Mouse (Mus musculus) liver, adult 2 months (tissue): ENCODE measurements around the gene Olfr670. TPM values are rescaled to one million over a fixed set of nuclear protein-coding genes. Genes with fewer than 3 reads are reported as not detected.
"Not testable (repeated sequence)": the region's sequence is repeated elsewhere in the genome, so short reads cannot be mapped to it uniquely, and the experiment has no call there.

ENCODE experiments used
- DNase-seq: peaks from one replicate; pipeline ENCODE4 v3.0.0-alpha.2; 2011; ENCODE audit warnings: low read depth, low spot score; ENCODE audit errors: extremely low read depth
- H3K27ac ChIP-seq: fragments of 200-500 bp; replicated peaks from 2 replicates; pipeline ENCODE4 v1.5.1; 2012; ENCODE audit warnings: low read depth, mild to moderate bottlenecking, control low read depth, inconsistent platforms, low read length; ENCODE audit not compliant: insufficient read depth
- H3K27me3 ChIP-seq: fragments of 200-500 bp; 2 replicates; pipeline ENCODE4 v1.6.1; 2012; ENCODE audit warnings: mild to moderate bottlenecking, moderate library complexity, low read length, inconsistent platforms; ENCODE audit not compliant: control insufficient read depth, insufficient read depth
- H3K36me3 ChIP-seq: fragments of 200-500 bp; 2 replicates; pipeline ENCODE4 v1.6.1; 2012; ENCODE audit warnings: low read length, inconsistent platforms; ENCODE audit not compliant: control insufficient read depth, insufficient read depth
- H3K4me1 ChIP-seq: fragments of 200-500 bp; 2 replicates; pipeline ENCODE4 v1.6.1; 2011; ENCODE audit warnings: low read length; ENCODE audit not compliant: control insufficient read depth, insufficient read depth
- H3K4me3 ChIP-seq: fragments of 200-500 bp; 2 replicates; pipeline ENCODE4 v1.5.1; 2011; ENCODE audit warnings: low read depth, mild to moderate bottlenecking, control low read depth, low read length, moderate library complexity; ENCODE audit not compliant: insufficient read depth
- H3K79me2 ChIP-seq: fragments of 200-500 bp; 2 replicates; pipeline ENCODE4 v1.6.1; 2012; ENCODE audit warnings: inconsistent platforms, mild to moderate bottlenecking, low read length, moderate library complexity; ENCODE audit not compliant: control insufficient read depth, insufficient read depth
- H3K9ac ChIP-seq: fragments of 200-500 bp; 2 replicates; pipeline ENCODE4 v1.6.1; 2012; ENCODE audit warnings: low read depth, mild to moderate bottlenecking, control low read depth, inconsistent platforms, low read length
- CTCF ChIP-seq: fragments of 200-500 bp; IDR thresholded peaks from 2 replicates; pipeline ENCODE4 v1.5.1; 2011; ENCODE audit warnings: low read depth, low read length, control low read depth
- POLR2A ChIP-seq: fragments of 200-500 bp; IDR thresholded peaks from 2 replicates; pipeline ENCODE4 v1.6.1; 2011; ENCODE audit warnings: low read length, control low read depth; ENCODE audit not compliant: insufficient read depth; ENCODE audit errors: extremely low read depth
- WGBS: fragments of 180-500 bp; shearing (Covaris S2); methylation state at CpG from one replicate; pipeline ENCODE4 v1.1.7; 2018; 5-methylcytosine and 5-hydroxymethylcytosine counted together
- polyA plus RNA-seq: library from polyadenylated mRNA; depleted of rRNA; stranded (reverse); fragments of >200 nt; gene quantifications from 2 replicates; pipeline ENCODE4 v1.2.3, GENCODE M21; 2012; rRNA removed
- total RNA-seq: library from RNA; depleted of rRNA; stranded (reverse); fragments of >200 nt; gene quantifications from 2 replicates; pipeline ENCODE4 v1.2.3, GENCODE M21; 2014; rRNA removed

The Olfr670 gene
- not detected in 2 replicates for total RNA-seq
- not detected in 2 replicates for polyA plus RNA-seq

DNA sequence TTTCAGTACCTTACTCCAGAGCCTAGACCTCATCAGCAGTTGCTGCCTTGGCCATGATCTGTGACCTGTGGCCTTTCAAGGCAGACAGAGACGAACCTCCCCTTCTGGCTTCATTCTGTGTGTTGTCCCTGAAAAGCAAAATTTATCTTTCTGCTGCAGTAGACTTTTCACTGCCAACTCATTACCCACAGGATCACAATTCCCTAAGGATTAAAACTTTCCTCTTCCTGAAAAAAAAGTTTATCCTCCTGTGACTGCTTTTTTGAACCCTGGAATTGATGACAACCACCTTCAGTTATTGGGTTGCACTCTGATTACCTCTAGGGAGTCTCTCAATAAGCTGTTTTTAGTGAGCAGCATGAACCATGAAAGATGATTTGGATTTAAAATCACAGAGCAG, at the start of gene Olfr670:
Gene Olfr670, minus strand, starts transcription at position 101 of the 400 bp plus-strand sequence.
- Histone ChIP-seq H3K4me1 (no peaks in the 10 kb centered on the region), H3K27me3 (no peaks in the 10 kb centered on the region), H3K9ac (no peak within 1 kb of the TSS), H3K79me2 (no peaks in the 10 kb centered on the region), H3K4me3 (no peak within 1 kb of the TSS), H3K36me3 (no peaks in the 10 kb centered on the region), H3K27ac (no peak within 1 kb of the TSS)
- no peak for TF ChIP-seq POLR2A
- TF ChIP-seq CTCF: no peak
- DNase-seq: no peak
- WGBS: 26% methylated on average over 1 of the region's 1 CpGs

DNA sequence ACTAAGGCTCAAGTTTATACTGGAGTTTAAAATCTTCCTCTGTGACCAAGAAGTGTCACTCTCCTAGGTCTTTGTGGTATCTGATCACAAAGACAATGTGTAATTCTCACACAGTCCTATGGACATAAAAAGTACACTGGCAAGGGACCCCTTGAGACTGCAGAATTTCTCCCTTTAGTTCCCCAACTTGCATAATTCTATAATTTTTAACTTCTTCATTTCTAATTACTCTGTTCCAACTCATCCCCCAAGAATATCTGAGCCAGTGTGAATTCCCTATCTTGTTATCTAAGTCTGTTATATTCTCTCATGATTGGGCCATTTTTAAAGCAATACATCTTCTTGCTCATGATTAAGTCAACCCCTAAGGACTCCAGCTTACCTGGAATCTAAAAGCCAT, 39.5 kb upstream of the Olfr670 start, which contains the start of gene Olfr672:
Gene Olfr672, minus strand, starts transcription at position 101 of the 400 bp plus-strand sequence.
- DNase-seq: no peak
- H3K4me1 ChIP-seq: no peaks in the 10 kb centered on the region
- no peak for TF ChIP-seq CTCF
- TF ChIP-seq POLR2A: no peak
- no peak within 1 kb of the TSS for H3K27ac ChIP-seq
- no peak within 1 kb of the TSS for H3K4me3 ChIP-seq
- no peaks in the 10 kb centered on the region for H3K79me2 ChIP-seq
- H3K27me3 ChIP-seq: no peaks in the 10 kb centered on the region
- H3K9ac ChIP-seq: no peak within 1 kb of the TSS
- H3K36me3 ChIP-seq: no peaks in the 10 kb centered on the region

DNA sequence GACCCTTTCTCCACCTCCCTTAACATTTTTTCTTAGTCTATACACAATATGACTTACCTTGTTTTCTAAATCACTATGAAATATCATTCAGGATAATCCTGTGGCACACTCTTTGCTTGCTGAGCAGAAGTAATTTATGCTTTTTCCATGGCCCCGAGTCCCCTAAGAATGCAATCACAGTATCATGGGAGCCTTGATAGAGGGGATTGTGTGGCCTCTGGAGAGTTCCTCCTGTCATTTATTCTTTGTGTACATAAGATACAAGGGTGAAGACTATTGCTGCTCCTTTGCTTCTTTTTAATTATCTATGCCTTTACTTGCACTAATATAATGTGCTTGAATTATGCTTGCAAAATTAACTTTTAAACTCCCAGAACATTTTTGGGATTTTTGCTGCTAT, 16.6 kb upstream of the Olfr670 start, which contains the start of gene Olfr671:
Gene Olfr671, minus strand, starts transcription at position 101 of the 400 bp plus-strand sequence.
- DNase-seq: no peak
- TF ChIP-seq CTCF: no peak
- TF ChIP-seq POLR2A: no peak
- no peaks in the 10 kb centered on the region for H3K36me3 ChIP-seq
- no peaks in the 10 kb centered on the region for H3K27me3 ChIP-seq
- no peak within 1 kb of the TSS for H3K9ac ChIP-seq
- WGBS: 65% methylated on average over 1 of the region's 1 CpGs
- no peaks in the 10 kb centered on the region for H3K4me1 ChIP-seq
- no peak within 1 kb of the TSS for H3K27ac ChIP-seq
- H3K79me2 ChIP-seq: no peaks in the 10 kb centered on the region
- no peak within 1 kb of the TSS for H3K4me3 ChIP-seq

DNA sequence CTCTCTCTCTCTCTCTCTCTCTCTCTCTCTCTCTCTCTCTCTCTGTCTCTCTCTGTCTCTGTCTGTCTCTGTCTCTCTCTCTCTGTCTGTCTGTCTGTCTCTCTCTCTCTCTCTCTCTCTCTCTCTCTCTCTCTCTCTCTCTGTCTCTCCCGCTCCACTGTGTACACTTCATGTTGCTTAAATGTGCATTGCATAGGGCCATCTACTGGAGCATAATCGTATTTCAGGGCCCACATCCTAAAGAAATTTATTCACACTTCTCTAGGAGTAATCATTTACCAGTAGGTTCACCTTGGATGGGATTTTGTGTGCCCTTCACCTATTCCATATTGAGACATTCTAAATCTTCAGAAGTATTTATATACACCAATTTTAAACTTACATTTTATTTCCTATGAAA, 10.1 kb upstream of the Olfr670 start:
- not testable (repeated sequence) for H3K9ac ChIP-seq, H3K4me1 ChIP-seq, DNase-seq, H3K79me2 ChIP-seq, H3K27me3 ChIP-seq, H3K4me3 ChIP-seq, H3K36me3 ChIP-seq, H3K27ac ChIP-seq
- 53% methylated on average over 2 of the region's 2 CpGs for WGBS

DNA sequence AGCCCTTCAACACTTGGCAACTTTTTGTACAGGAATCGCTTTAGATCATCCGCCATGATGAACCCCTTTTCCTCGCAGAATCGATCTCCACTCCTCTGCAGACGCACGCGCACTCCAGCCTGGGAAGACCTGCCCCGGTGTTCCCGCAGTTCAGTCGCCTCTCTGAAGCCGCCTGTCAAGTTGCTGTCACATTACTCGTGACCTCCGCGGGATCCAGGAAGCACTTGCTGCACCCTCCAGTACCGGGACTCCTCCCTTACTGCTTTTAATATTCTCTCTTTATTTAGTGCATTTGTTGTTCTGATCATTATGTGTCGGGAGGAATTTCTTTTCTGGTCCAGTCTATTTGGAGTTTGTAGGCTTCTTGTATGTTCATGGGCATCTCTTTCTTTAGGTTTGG, 12.2 kb downstream of the Olfr670 start:
- H3K9ac ChIP-seq, H3K79me2 ChIP-seq, DNase-seq, H3K27ac ChIP-seq, H3K4me1 ChIP-seq, H3K27me3 ChIP-seq, H3K36me3 ChIP-seq, H3K4me3 ChIP-seq: not testable (repeated sequence)
- 91% methylated on average over 16 of the region's 16 CpGs for WGBS

DNA sequence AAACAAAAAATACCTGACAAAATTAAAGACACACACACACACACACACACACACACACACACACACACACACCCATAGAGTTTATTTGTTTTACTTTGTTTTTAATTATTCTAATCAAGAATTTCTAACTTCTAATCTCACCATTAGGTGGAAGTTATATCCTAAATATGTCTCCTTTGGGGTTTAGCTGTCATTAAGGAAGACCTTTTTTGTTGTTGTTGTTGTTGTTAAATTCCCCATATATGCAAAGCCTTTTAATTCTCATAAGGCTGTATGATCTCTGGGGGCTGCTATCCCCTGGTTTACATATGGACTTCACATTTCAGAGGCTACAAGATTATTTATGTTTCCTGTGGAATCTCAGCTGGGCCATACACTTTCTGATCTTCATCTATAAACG, 28.5 kb downstream of the Olfr670 start, which contains the start of gene Olfr669:
Gene Olfr669, plus strand, starts transcription at position 301 of the 400 bp plus-strand sequence.
- Histone ChIP-seq H3K27me3 (no peaks in the 10 kb centered on the region), H3K27ac (no peak within 1 kb of the TSS), H3K4me3 (no peak within 1 kb of the TSS), H3K36me3 (no peaks in the 10 kb centered on the region), H3K4me1 (no peaks in the 10 kb centered on the region), H3K9ac (no peak within 1 kb of the TSS), H3K79me2 (no peaks in the 10 kb centered on the region)
- 77% methylated on average over 1 of the region's 1 CpGs for WGBS
- TF ChIP-seq POLR2A (no peak), CTCF (no peak)
- no peak for DNase-seq
